Mouse (Mus musculus) gastrocnemius, postnatal 25 days (tissue): ENCODE measurements around the gene Cngb1. TPM values are rescaled to one million over a fixed set of nuclear protein-coding genes. Genes with fewer than 3 reads are reported as not detected.
"Not testable (repeated sequence)": the region's sequence is repeated elsewhere in the genome, so short reads cannot be mapped to it uniquely, and the experiment has no call there.

Experiments used
- DNase-seq: peaks from one replicate; pipeline ENCODE4 v3.0.0; 2022
- total RNA-seq, 2 experiments: library from RNA; stranded (reverse); gene quantifications; 1 replicate in 1 of 2; 2 replicates in 1 of 2; pipeline ENCODE4 v1.2.3; 2021

Cngb1 gene
- total RNA-seq, 2 experiments from 2014 or later = 0.48 to 0.49 TPM

DNA sequence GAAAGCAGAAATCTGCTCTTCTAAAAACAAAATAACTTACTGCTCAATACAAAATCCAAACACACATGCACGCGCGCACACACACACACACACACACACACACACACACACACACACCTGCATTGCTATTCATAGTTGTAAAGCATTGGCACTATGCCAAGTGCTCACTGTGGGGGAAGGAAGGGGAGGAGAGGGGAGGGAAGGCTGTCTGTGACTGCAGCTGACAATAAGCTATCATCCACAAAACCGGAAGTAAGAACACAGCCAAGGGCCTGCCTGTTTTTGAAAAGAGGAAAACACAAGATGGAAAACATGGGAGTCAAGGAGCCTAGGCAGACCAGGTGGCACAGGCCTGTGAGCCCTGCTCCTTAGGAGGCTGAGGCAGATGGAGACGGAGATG is 61.2 kb downstream of the Cngb1 start:
- DNase-seq = peak; percentile 61

- no peak for DNase-seq
These were observed 62.5 kb downstream of the Cngb1 start for GRCm38 (mm10) chr8:95243853-95244252.

- DNase-seq = peak; percentile 24
These were observed 63.4 kb downstream of the Cngb1 start for GRCm38 (mm10) chr8:95242826-95243571.

DNA sequence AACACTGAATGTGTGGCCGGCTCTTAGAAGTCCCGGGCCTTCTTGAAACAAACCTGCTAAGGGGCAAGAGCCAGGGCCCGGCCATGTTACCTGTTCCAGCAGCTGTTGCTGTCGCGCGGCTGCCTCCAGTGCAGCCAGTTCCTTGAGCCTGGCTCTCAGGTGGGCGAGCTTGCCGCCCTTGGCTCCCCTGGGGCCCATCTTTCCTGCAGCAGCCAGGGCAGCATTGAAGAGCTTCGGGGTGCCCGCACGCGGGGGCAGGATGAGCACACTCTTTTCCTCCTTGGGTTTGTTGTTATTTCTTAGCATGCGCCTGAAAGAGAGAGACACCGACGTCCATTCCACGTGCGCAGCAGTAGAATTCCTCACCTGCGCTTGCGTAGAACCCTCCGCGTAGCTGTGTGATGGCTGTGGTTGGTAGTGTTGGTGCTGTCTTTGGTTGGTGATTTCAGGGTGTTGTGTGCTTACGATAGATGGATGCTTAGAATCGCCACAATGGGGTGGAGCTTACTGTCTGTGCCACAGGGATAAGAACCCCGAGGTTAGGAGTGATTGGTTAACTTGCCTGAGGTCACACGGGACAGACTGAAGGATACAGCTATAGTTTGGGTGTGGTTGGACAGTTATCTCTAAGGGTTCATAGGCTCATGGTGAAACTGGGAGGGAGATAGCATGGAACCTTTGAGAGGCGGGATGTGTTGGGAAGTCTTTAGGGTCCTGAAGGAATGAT is 64.1 kb downstream of the Cngb1 start:
- DNase-seq = no peak

GRCm38 (mm10) chr8:95235683-95236082 is 70.7 kb downstream of the Cngb1 start:
- peak; percentile 44 for DNase-seq

- DNase-seq = not testable (repeated sequence)
These were observed 76.3 kb downstream of the Cngb1 start for GRCm38 (mm10) chr8:95230086-95230485.

GRCm38 (mm10) chr8:95227151-95227468 is 79.3 kb downstream of the Cngb1 start:
- DNase-seq = no peak

GRCm38 (mm10) chr8:95226251-95227150 is 79.9 kb downstream of the Cngb1 start:
- DNase-seq = no peak

GRCm38 (mm10) chr8:95223969-95224368 is 82.4 kb downstream of the Cngb1 start:
- DNase-seq = no peak

DNA sequence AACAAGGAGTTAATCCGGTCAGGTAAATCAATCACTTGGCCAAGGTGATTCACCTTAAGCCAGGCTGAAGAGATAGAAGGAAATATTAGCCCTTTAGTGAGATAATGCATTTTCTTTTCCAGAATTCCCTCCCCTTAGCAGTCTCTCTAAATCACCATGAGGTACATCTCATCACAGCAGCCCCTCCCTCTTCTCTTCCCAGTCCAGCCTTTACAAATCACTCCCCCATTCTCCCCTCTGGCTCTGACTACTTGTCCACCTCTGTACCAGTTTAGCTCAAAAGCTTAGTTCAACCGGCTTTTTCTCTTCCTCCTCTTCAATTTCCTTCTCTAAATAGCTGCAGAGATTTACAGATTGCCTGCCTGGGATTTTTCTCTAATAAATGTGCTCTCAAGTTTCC is 85.3 kb downstream of the Cngb1 start:
- no peak for DNase-seq

- no peak for DNase-seq
These were observed 85.8 kb downstream of the Cngb1 start for GRCm38 (mm10) chr8:95220571-95220998.

- DNase-seq = no peak
These were observed 86.8 kb downstream of the Cngb1 start for GRCm38 (mm10) chr8:95219623-95220022.

DNA sequence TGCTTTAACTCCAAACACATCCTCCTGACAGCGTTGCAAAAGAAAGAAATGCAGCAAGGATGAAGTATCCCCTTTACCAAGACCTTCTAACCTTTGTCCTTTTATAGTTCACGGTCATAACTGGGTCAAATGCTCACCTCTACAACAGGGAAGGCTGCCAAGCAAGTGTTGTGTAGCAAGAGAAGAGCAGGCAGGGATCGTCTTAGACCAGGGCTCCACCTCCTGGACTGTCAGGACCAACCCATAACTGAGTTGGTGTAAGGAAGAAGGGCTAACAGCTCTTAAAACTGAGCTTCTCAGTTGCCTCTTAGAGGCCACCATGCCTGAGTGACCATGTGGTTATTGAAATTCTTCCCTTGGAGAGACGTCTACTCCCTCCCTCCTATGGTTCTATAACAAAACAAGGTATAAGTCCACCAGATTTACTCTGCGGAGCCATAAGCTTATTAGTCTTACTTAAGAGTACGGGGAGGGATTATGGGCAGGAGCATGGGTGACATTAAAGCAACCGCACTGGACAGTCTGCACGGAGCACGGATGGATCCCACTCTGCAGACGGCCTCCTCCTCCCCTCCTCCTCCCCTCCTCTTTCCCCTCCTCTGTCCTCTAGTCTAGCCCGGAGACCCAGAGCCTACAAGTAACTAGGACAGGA is 90.5 kb downstream of the Cngb1 start:
- DNase-seq = no peak

DNA sequence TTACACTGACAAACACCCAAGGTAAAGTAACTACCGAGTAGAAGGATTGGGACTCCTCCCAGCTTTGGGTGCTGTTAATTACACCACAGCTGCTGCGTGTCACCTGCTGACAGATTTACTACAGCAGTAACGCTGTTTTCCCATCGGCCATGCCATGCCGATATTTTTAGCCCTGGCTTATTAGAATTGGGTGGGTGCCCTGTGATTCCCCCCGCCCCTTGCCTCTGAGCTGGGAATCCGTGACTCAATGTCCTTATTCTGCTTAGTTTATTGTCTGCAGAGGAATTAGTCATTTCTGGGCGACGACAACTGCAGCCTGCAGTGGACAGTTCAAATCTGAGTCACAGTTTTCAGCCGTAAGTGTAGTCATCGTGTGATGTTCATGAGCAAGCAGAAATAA is 96.5 kb downstream of the Cngb1 start:
- DNase-seq = peak; percentile 43

- DNase-seq = no peak
These were observed 100.4 kb downstream of the Cngb1 start for GRCm38 (mm10) chr8:95205946-95206345.

DNA sequence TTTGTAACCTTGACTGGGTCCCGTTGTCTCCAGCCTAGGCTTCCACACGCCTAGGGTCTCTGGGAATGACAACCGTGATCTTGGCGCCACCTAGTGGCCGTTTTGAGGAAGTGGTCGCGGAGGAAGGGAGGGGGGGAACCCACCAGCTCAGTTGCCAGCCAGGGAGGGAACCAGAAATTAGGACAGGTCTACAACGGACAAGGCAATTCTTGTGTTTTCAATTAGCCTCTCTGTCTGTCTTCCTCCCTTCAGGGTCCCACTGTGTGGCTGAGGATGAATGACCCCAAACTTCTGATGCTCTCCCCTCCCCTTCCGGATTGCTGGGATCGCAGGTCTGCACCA is 102.4 kb downstream of the Cngb1 start:
- DNase-seq = peak; percentile 49

DNA sequence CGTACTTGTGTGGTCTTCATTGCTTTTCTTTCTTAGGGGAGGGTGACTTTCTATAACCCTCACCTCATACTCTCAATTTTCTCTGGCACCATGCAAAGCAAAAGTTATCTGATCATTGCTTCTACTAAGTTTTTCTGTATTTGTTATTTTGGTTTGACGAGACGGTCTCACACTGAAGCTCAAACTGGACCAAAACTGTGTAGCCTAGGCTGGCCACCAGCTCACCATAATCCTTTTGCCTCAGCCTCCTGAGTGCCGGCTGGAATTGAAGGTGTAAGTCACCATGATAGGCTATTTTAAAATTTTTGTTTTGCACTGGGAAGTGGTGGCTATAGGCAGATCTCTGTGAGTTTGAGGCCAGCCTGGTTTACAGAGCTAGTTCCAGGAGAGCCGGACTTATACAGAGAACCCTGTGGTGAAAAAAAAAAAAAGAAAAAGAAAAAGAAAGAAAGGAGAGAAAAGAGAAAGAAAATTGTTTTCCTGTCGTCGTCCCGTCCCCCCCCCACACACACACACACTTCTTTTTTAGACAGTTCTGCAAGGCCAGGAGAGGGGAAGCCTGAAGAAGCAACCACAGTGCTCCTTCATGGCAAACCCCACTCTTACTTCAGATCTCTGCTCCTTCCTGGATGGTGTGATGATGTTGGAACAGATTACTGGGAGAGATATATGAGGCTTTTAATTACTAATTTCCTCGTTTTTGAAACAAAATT is 102.9 kb downstream of the Cngb1 start:
- no peak for DNase-seq

GRCm38 (mm10) chr8:95202649-95203275 is 103.6 kb downstream of the Cngb1 start, which contains the start of gene Kifc3:
Gene Kifc3, minus strand, starts transcription at chr8:95202812.
- DNase-seq = peak; percentile 65

DNA sequence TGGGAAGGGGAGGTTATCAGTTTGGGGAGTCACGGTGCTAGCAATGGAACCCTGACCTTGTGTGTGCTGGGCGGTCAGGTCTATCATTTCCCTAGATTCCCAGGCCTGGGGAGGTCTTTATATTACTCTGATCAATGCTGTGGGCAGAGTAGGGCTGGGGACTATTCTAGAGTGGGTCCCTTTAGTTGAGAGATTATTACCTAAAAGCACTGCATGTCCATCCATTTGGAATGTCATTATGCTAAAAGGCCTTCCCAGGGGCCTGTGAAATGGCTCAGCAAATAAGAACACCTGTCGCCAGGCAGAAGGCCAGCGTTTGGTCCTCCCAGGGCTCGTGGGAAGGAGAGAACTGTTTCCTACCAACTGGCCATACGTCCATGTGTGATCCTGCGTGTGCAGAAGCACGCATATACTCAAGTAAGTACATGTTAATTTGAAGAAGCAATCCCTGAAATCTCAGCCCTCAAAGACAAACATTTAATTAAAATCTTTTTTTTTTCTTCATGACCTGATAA is 104.3 kb downstream of the Cngb1 start:
- no peak for DNase-seq

- DNase-seq = no peak
These were observed 104.9 kb downstream of the Cngb1 start for GRCm38 (mm10) chr8:95201491-95201890.

- no peak for DNase-seq
These were observed 106.4 kb downstream of the Cngb1 start for GRCm38 (mm10) chr8:95200001-95200405.
